Mouse (Mus musculus) heart, postnatal 0 days (tissue): ENCODE measurements around the gene Pard3b.

ENCODE experiments used
- CTCF ChIP-seq: IDR thresholded peaks from 2 replicates; pipeline ENCODE4 v1.5.1; 2016; ENCODE audit warnings: antibody characterized with exemption, control low read depth, low read depth
- EP300 ChIP-seq: IDR thresholded peaks from 2 replicates; pipeline ENCODE4 v1.6.1; 2016; ENCODE audit warnings: antibody characterized with exemption, low read depth

- no peak for TF ChIP-seq CTCF
- no peak for TF ChIP-seq EP300
Measured at GRCm38 (mm10) chr1:62648116-62648515, 1009.5 kb downstream of the Pard3b start.
